Mouse (Mus musculus) MEL (cell line): Measurements from ENCODE around the gene 4931429L15Rik. TPM values are rescaled to one million over a fixed set of nuclear protein-coding genes. Genes with fewer than 3 reads are reported as not detected.

Experiments
- DNase-seq: peaks from one replicate; pipeline ENCODE4 v3.0.0; 2011; ENCODE audit warnings: low read depth, low spot score
- H3K27ac ChIP-seq: 2 replicates; pipeline ENCODE4 v1.5.1; 2012; ENCODE audit warnings: low read depth, mild to moderate bottlenecking, control low read depth, low read length, moderate library complexity; ENCODE audit not compliant: control insufficient read depth
- H3K27me3 ChIP-seq, 2 experiments: fragments of 150-350 bp in 1 of 2; sonication (generic) in 1 of 2; 2 replicates each; pipeline ENCODE4 v1.6.1; 2012; ENCODE audit warnings: low read length in 2 of 2, mild to moderate bottlenecking in 2 of 2, improper control_type of control experiment in 1 of 2, moderate library complexity in 1 of 2; ENCODE audit not compliant: insufficient read depth in 2 of 2, control insufficient read depth in 1 of 2
- H3K36me3 ChIP-seq, 2 experiments: 2 replicates each; pipeline ENCODE4 v1.6.1; 2012 to 2014; ENCODE audit warnings: low read length in 2 of 2, improper control_type of control experiment in 1 of 2, inconsistent platforms in 1 of 2, mild to moderate bottlenecking in 1 of 2; ENCODE audit not compliant: insufficient read depth in 2 of 2, control insufficient read depth in 1 of 2
- H3K4me1 ChIP-seq, 2 experiments: fragments of 150-350 bp in 1 of 2; sonication (generic) in 1 of 2; 2 replicates each; pipeline ENCODE4 v1.6.1; 2012; ENCODE audit warnings: low read length in 2 of 2, improper control_type of control experiment in 1 of 2, mild to moderate bottlenecking in 1 of 2; ENCODE audit not compliant: insufficient read depth in 2 of 2, control insufficient read depth in 1 of 2
- H3K4me3 ChIP-seq, 2 experiments: fragments of 150-350 bp in 1 of 2; sonication (generic) in 1 of 2; 2 replicates each; pipeline ENCODE4 v1.5.1; 2012; ENCODE audit warnings: low read depth in 2 of 2, low read length in 2 of 2, mild to moderate bottlenecking in 2 of 2, moderate library complexity in 2 of 2, control low read depth in 1 of 2, improper control_type of control experiment in 1 of 2; ENCODE audit not compliant: control insufficient read depth in 1 of 2, insufficient read depth in 1 of 2
- H3K79me2 ChIP-seq: 2 replicates; pipeline ENCODE4 v1.6.1; 2012; ENCODE audit warnings: mild to moderate bottlenecking, low read length, moderate library complexity; ENCODE audit not compliant: control insufficient read depth, poor library complexity, insufficient read depth
- H3K9ac ChIP-seq: 2 replicates; pipeline ENCODE4 v1.6.1; 2012; ENCODE audit warnings: low read depth, mild to moderate bottlenecking, control low read depth, low read length, moderate library complexity; ENCODE audit not compliant: control insufficient read depth, poor library complexity, severe bottlenecking
- H3K9me3 ChIP-seq: fragments of 150-350 bp; sonication (generic); replicated peaks from 2 replicates; pipeline ENCODE4 v1.6.1; 2012; ENCODE audit warnings: mild to moderate bottlenecking, low read length, improper control_type of control experiment, moderate library complexity; ENCODE audit not compliant: insufficient read depth
- BHLHE40 ChIP-seq: IDR thresholded peaks from 2 replicates; pipeline ENCODE4 v1.6.1; 2012; ENCODE audit warnings: low read depth, mild to moderate bottlenecking, inconsistent platforms, low read length, improper control_type of control experiment, borderline replicate concordance
- CHD1 ChIP-seq: IDR thresholded peaks from 2 replicates; pipeline ENCODE4 v1.6.1; 2012; ENCODE audit warnings: low read depth, mild to moderate bottlenecking, inconsistent platforms, low read length, improper control_type of control experiment
- CHD2 ChIP-seq: IDR thresholded peaks from 2 replicates; pipeline ENCODE4 v1.6.1; 2011; ENCODE audit warnings: low read length, improper control_type of control experiment
- CTCF ChIP-seq, 3 experiments: IDR thresholded peaks in 2 of 3; conservative IDR thresholded peaks in 1 of 3; 2 replicates each; pipeline ENCODE4 v1.5.1; 2011 to 2012; ENCODE audit warnings: low read length in 3 of 3, low read depth in 2 of 3, mild to moderate bottlenecking in 2 of 3, improper control_type of control experiment in 1 of 3, inconsistent platforms in 1 of 3, mixed read lengths in 1 of 3, moderate library complexity in 1 of 3; ENCODE audit not compliant: control insufficient read depth in 1 of 3, insufficient read depth in 1 of 3, poor library complexity in 1 of 3, severe bottlenecking in 1 of 3
- E2F4 ChIP-seq: IDR thresholded peaks from 2 replicates; pipeline ENCODE4 v1.6.1; 2011; ENCODE audit warnings: low read depth, low read length, improper control_type of control experiment, borderline replicate concordance
- ELF1 ChIP-seq: IDR thresholded peaks from 2 replicates; pipeline ENCODE4 v1.6.1; 2014; ENCODE audit warnings: low read depth, mild to moderate bottlenecking, inconsistent platforms, low read length, improper control_type of control experiment, moderate library complexity
- EP300 ChIP-seq, 2 experiments: IDR thresholded peaks; 2 replicates each; pipeline ENCODE4 v1.6.1; 2011; ENCODE audit warnings: improper control_type of control experiment in 2 of 2, low read length in 2 of 2, low read depth in 1 of 2, mild to moderate bottlenecking in 1 of 2
- ETS1 ChIP-seq: IDR thresholded peaks from 2 replicates; pipeline ENCODE4 v1.6.1; 2012; ENCODE audit warnings: low read depth, mild to moderate bottlenecking, inconsistent platforms, low read length, improper control_type of control experiment, moderate library complexity
- GABPA ChIP-seq: IDR thresholded peaks from 2 replicates; pipeline ENCODE4 v1.6.1; 2012; ENCODE audit warnings: low read depth, mild to moderate bottlenecking, inconsistent platforms, low read length, improper control_type of control experiment, moderate library complexity
- GATA1 ChIP-seq: IDR thresholded peaks from 2 replicates; pipeline ENCODE4 v1.6.1; 2011; ENCODE audit warnings: low read depth, low read length, improper control_type of control experiment
- HCFC1 ChIP-seq: IDR thresholded peaks from 2 replicates; pipeline ENCODE4 v1.6.1; 2012; ENCODE audit warnings: low read depth, mild to moderate bottlenecking, inconsistent platforms, low read length, improper control_type of control experiment, moderate library complexity
- JUND ChIP-seq: IDR thresholded peaks from 2 replicates; pipeline ENCODE4 v1.6.1; 2011; ENCODE audit warnings: low read depth, mild to moderate bottlenecking, improper control_type of control experiment, low read length
- KAT2A ChIP-seq: conservative IDR thresholded peaks from 2 replicates; pipeline ENCODE4 v1.6.1; 2012; ENCODE audit warnings: low read depth, low read length, improper control_type of control experiment, inconsistent platforms
- MAFK ChIP-seq: IDR thresholded peaks from 2 replicates; pipeline ENCODE4 v1.6.1; 2011; ENCODE audit warnings: low read depth, mild to moderate bottlenecking, low read length, improper control_type of control experiment, borderline replicate concordance
- MAX ChIP-seq: IDR thresholded peaks from 2 replicates; pipeline ENCODE4 v1.6.1; 2011; ENCODE audit warnings: low read length, improper control_type of control experiment
- MAZ ChIP-seq: IDR thresholded peaks from 2 replicates; pipeline ENCODE4 v1.6.1; 2012; ENCODE audit warnings: low read depth, mild to moderate bottlenecking, inconsistent platforms, low read length, improper control_type of control experiment
- MEF2A ChIP-seq: IDR thresholded peaks from 2 replicates; pipeline ENCODE4 v1.6.1; 2014; ENCODE audit warnings: low read depth, mild to moderate bottlenecking, inconsistent platforms, low read length, improper control_type of control experiment; ENCODE audit not compliant: poor library complexity, insufficient replicate concordance, severe bottlenecking; ENCODE audit errors: extremely low read depth
- MXI1 ChIP-seq: IDR thresholded peaks from 2 replicates; pipeline ENCODE4 v1.6.1; 2011; ENCODE audit warnings: mild to moderate bottlenecking, low read depth, low read length, improper control_type of control experiment
- MYB ChIP-seq: IDR thresholded peaks from 2 replicates; pipeline ENCODE4 v1.6.1; 2011; ENCODE audit warnings: mild to moderate bottlenecking, low read depth, low read length, improper control_type of control experiment
- MYC ChIP-seq: IDR thresholded peaks from 2 replicates; pipeline ENCODE4 v1.6.1; 2011; ENCODE audit warnings: low read depth, mild to moderate bottlenecking, low read length, improper control_type of control experiment, moderate library complexity
- NELFE ChIP-seq: IDR thresholded peaks from 2 replicates; pipeline ENCODE4 v1.6.1; 2011; ENCODE audit warnings: low read depth, low read length, improper control_type of control experiment
- POLR2A ChIP-seq, 2 experiments: IDR thresholded peaks; 2 replicates each; pipeline ENCODE4 v1.6.1; 2011 to 2012; ENCODE audit warnings: low read length in 2 of 2, mild to moderate bottlenecking in 2 of 2, control low read depth in 1 of 2, improper control_type of control experiment in 1 of 2, low read depth in 1 of 2, moderate library complexity in 1 of 2; ENCODE audit not compliant: control insufficient read depth in 1 of 2, insufficient read depth in 1 of 2, poor library complexity in 1 of 2
- POLR2AphosphoS2 ChIP-seq: IDR thresholded peaks from 2 replicates; pipeline ENCODE4 v1.6.1; 2011; ENCODE audit warnings: low read length, improper control_type of control experiment
- POLR2AphosphoS5 ChIP-seq: IDR thresholded peaks from 2 replicates; pipeline ENCODE4 v1.6.1; 2012; ENCODE audit warnings: low read depth, borderline replicate concordance, mild to moderate bottlenecking, inconsistent platforms, low read length, moderate library complexity, mixed read lengths
- RAD21 ChIP-seq: IDR thresholded peaks from 2 replicates; pipeline ENCODE4 v1.6.1; 2011; ENCODE audit warnings: mild to moderate bottlenecking, low read depth, low read length, improper control_type of control experiment
- RCOR1 ChIP-seq: IDR thresholded peaks from 2 replicates; pipeline ENCODE4 v1.6.1; 2012; ENCODE audit warnings: low read depth, mild to moderate bottlenecking, inconsistent platforms, low read length, improper control_type of control experiment
- SIN3A ChIP-seq: IDR thresholded peaks from 2 replicates; pipeline ENCODE4 v1.6.1; 2012; ENCODE audit warnings: low read length, improper control_type of control experiment, inconsistent platforms
- SMC3 ChIP-seq: IDR thresholded peaks from 2 replicates; pipeline ENCODE4 v1.6.1; 2011; ENCODE audit warnings: low read depth, low read length, improper control_type of control experiment
- TAL1 ChIP-seq: IDR thresholded peaks from 2 replicates; pipeline ENCODE4 v1.6.1; 2012; ENCODE audit warnings: mild to moderate bottlenecking, inconsistent platforms, low read length, moderate library complexity, mixed read lengths
- TBP ChIP-seq: IDR thresholded peaks from 2 replicates; pipeline ENCODE4 v1.8.0; 2011; ENCODE audit warnings: low read depth, low read length, improper control_type of control experiment
- TCF12 ChIP-seq: IDR thresholded peaks from 2 replicates; pipeline ENCODE4 v1.6.1; 2014; ENCODE audit warnings: low read depth, mild to moderate bottlenecking, inconsistent platforms, low read length, improper control_type of control experiment, moderate library complexity
- UBTF ChIP-seq: IDR thresholded peaks from 2 replicates; pipeline ENCODE4 v1.6.1; 2012; ENCODE audit warnings: low read depth, mild to moderate bottlenecking, inconsistent platforms, low read length, improper control_type of control experiment, moderate library complexity, borderline replicate concordance; ENCODE audit not compliant: insufficient read depth
- USF1 ChIP-seq: IDR thresholded peaks from 2 replicates; pipeline ENCODE4 v1.6.1; 2014; ENCODE audit warnings: low read depth, mild to moderate bottlenecking, inconsistent platforms, low read length, improper control_type of control experiment, moderate library complexity
- USF2 ChIP-seq, 2 experiments: IDR thresholded peaks; 2 replicates each; pipeline ENCODE4 v1.6.1; 2011 to 2012; ENCODE audit warnings: improper control_type of control experiment in 2 of 2, low read length in 2 of 2, borderline replicate concordance in 1 of 2, inconsistent platforms in 1 of 2, low read depth in 1 of 2, mild to moderate bottlenecking in 1 of 2; ENCODE audit not compliant: insufficient read depth in 1 of 2
- ZC3H11A ChIP-seq: IDR thresholded peaks from 2 replicates; pipeline ENCODE4 v1.6.1; 2012; ENCODE audit warnings: low read depth, mild to moderate bottlenecking, inconsistent platforms, low read length, improper control_type of control experiment
- ZKSCAN1 ChIP-seq: IDR thresholded peaks from 2 replicates; pipeline ENCODE4 v1.6.1; 2012; ENCODE audit warnings: low read depth, mild to moderate bottlenecking, inconsistent platforms, low read length, improper control_type of control experiment, moderate library complexity
- ZMIZ1 ChIP-seq: IDR thresholded peaks from 2 replicates; pipeline ENCODE4 v1.6.1; 2012; ENCODE audit warnings: low read depth, mild to moderate bottlenecking, inconsistent platforms, low read length, improper control_type of control experiment, moderate library complexity
- ZNF384 ChIP-seq: IDR thresholded peaks from 2 replicates; pipeline ENCODE4 v1.6.1; 2012; ENCODE audit warnings: low read depth, mild to moderate bottlenecking, inconsistent platforms, low read length, improper control_type of control experiment
- polyA plus RNA-seq, 2 experiments: library from polyadenylated mRNA; stranded (reverse) in 1 of 2; unstranded in 1 of 2; fragments of >175 nt in 1 of 2; fragments of >200 nt in 1 of 2; gene quantifications; 2 replicates each; pipeline versions ENCODE4 v1.2.1 to v1.2.4; 2012; ENCODE audit warnings: low replicate concordance in 2 of 2, low read depth in 1 of 2; ENCODE audit not compliant: insufficient read length in 2 of 2, insufficient read depth in 1 of 2, missing spikeins in 1 of 2
- total RNA-seq: library from RNA; depleted of rRNA; stranded (reverse); fragments of 300-350 nt; gene quantifications from 2 replicates; pipeline ENCODE4 v1.2.3, GENCODE M21; 2012

The 4931429L15Rik gene
- total and polyA plus RNA-seq, 3 experiments = not detected

- H3K4me1 ChIP-seq = peaks cover 5 to 14% of the 10 kb centered on the region in 2 experiments; a peak in 3 of 4 replicates
- H3K9me3 ChIP-seq = no peaks in the 10 kb centered on the region
- DNase-seq = peak; percentile 88
- peak overlapping the region; percentile 88 for H3K27ac ChIP-seq
- peak overlapping the region; percentile 67 for H3K9ac ChIP-seq
- H3K27me3 ChIP-seq = no peaks in the 10 kb centered on the region
- peaks cover 27% of the 10 kb centered on the region for H3K79me2 ChIP-seq
- H3K4me3 ChIP-seq = peak overlapping the region; percentile 79 to 89
- peaks cover 10 to 19% of the 10 kb centered on the region in 2 experiments for H3K36me3 ChIP-seq
- TF ChIP-seq MYB = no peak
- peak; percentile 86 for TF ChIP-seq MAX
- peak; percentile 78 for TF ChIP-seq ETS1
- TF ChIP-seq MAZ = no peak
- no peak for TF ChIP-seq CHD2
- TF ChIP-seq KAT2A = no peak
- TF ChIP-seq BHLHE40 = peak; percentile 59; the same call in 1 of the 2 replicates
- TF ChIP-seq USF1 = peak; percentile 91
- TF ChIP-seq TAL1 = no peak
- TF ChIP-seq MAFK = no peak
- TF ChIP-seq MYC = peak; percentile 92
- TF ChIP-seq TCF12 = peak; percentile 70
- TF ChIP-seq JUND = no peak
- no peak for TF ChIP-seq ZMIZ1
- TF ChIP-seq POLR2AphosphoS5 = no peak
- TF ChIP-seq CTCF (IDR thresholded peaks at IDR 0.05 in 2 of 3, conservative IDR thresholded peaks at IDR 0.05 in 1 of 3; ENCODE audit: control insufficient read depth in 1 of 3, insufficient read depth in 1 of 3, low read depth in 2 of 3, low read length in 3 of 3, poor library complexity in 1 of 3, severe bottlenecking in 1 of 3) = no peak
- TF ChIP-seq POLR2AphosphoS2 = no peak
- TF ChIP-seq ZNF384 = peak; percentile 56; the same call in 1 of the 2 replicates
- no peak for TF ChIP-seq E2F4
- no peak for TF ChIP-seq RAD21
- no peak for TF ChIP-seq CHD1
- no peak for TF ChIP-seq SMC3
- no peak for TF ChIP-seq GABPA
- TF ChIP-seq TBP = peak; percentile 58; the same call in 1 of the 2 replicates
- TF ChIP-seq ZKSCAN1 = no peak
- TF ChIP-seq POLR2A (IDR thresholded peaks at IDR 0.05; ENCODE audit: control insufficient read depth in 1 of 2, insufficient read depth in 1 of 2, low read depth in 1 of 2, low read length in 2 of 2, poor library complexity in 1 of 2) = no peak; a peak in 1 of 4 replicates
- TF ChIP-seq MXI1 = peak; percentile 93
- peak; percentile 73 for TF ChIP-seq GATA1
- peak in 1 of 2 experiments; percentile 58; a peak in 1 of 4 replicates for TF ChIP-seq USF2 (IDR thresholded peaks at IDR 0.05; ENCODE audit: borderline replicate concordance in 1 of 2, insufficient read depth in 1 of 2, low read depth in 1 of 2, low read length in 2 of 2)
- no peak for TF ChIP-seq ZC3H11A
- peak; percentile 75 to 81 for TF ChIP-seq EP300 (IDR thresholded peaks at IDR 0.05; ENCODE audit: low read depth in 1 of 2, low read length in 2 of 2)
- no peak for TF ChIP-seq UBTF
- TF ChIP-seq MEF2A = no peak
- no peak for TF ChIP-seq ELF1
- peak; percentile 19; the same call in 1 of the 2 replicates for TF ChIP-seq NELFE
- TF ChIP-seq RCOR1 = peak; percentile 83
- TF ChIP-seq SIN3A = peak; percentile 76
- peak; percentile 66 for TF ChIP-seq HCFC1
Observed at GRCm38 (mm10) chr9:46272070-46272469, 47.7 kb downstream of the 4931429L15Rik start.
